Mouse (Mus musculus) myocyte (in vitro differentiated cells): ENCODE measurements around the gene Edn2.

Source experiments
- CEBPB ChIP-seq: IDR thresholded peaks from 2 replicates; pipeline ENCODE4 v1.6.1; 2011; ENCODE audit warnings: mild to moderate bottlenecking, moderate library complexity; ENCODE audit not compliant: poor library complexity, insufficient read depth, severe bottlenecking
- E2F4 ChIP-seq: IDR thresholded peaks from one replicate; pipeline ENCODE4 v1.6.1; 2011; ENCODE audit warnings: mild to moderate bottlenecking, control low read depth, moderate library complexity; ENCODE audit not compliant: insufficient read depth
- MAX ChIP-seq: IDR thresholded peaks from one replicate; pipeline ENCODE4 v1.6.1; 2011; ENCODE audit warnings: low read depth, mild to moderate bottlenecking, control low read depth
- MYOD1 ChIP-seq, 3 experiments: IDR thresholded peaks; one replicate each; pipeline ENCODE4 v1.6.1; 2011; ENCODE audit warnings: control low read depth in 2 of 3, low read depth in 2 of 3, mild to moderate bottlenecking in 2 of 3, moderate library complexity in 1 of 3; ENCODE audit not compliant: insufficient read length in 2 of 3, control insufficient read depth in 1 of 3
- MYOG ChIP-seq, 3 experiments: IDR thresholded peaks; one replicate each; pipeline ENCODE4 v1.6.1; 2011; ENCODE audit warnings: control low read depth in 2 of 3, low read depth in 2 of 3, mild to moderate bottlenecking in 2 of 3; ENCODE audit not compliant: insufficient read length in 2 of 3, control insufficient read depth in 1 of 3, insufficient read depth in 1 of 3
- POLR2A ChIP-seq: IDR thresholded peaks from one replicate; pipeline ENCODE4 v1.6.1; 2011; ENCODE audit warnings: low read depth, mild to moderate bottlenecking, control low read depth, moderate library complexity; ENCODE audit not compliant: insufficient read length
- POLR2AphosphoS2 ChIP-seq: IDR thresholded peaks from one replicate; pipeline ENCODE4 v1.6.1; 2011; ENCODE audit warnings: low read depth, control low read depth; ENCODE audit not compliant: insufficient read length
- REST ChIP-seq: IDR thresholded peaks from one replicate; pipeline ENCODE4 v1.6.1; 2011; ENCODE audit warnings: mild to moderate bottlenecking, control low read depth, moderate library complexity; ENCODE audit not compliant: insufficient read depth, insufficient read length
- SRF ChIP-seq: IDR thresholded peaks from one replicate; pipeline ENCODE4 v1.6.1; 2011; ENCODE audit warnings: low read depth; ENCODE audit not compliant: control insufficient read depth, insufficient read length
- TCF12 ChIP-seq: IDR thresholded peaks from one replicate; pipeline ENCODE4 v1.6.1; 2011; ENCODE audit warnings: mild to moderate bottlenecking, control low read depth; ENCODE audit not compliant: poor library complexity, insufficient read depth, severe bottlenecking
- TCF3 ChIP-seq: IDR thresholded peaks from one replicate; pipeline ENCODE4 v1.6.1; 2011; ENCODE audit warnings: low read depth, control low read depth; ENCODE audit not compliant: insufficient read length
- USF1 ChIP-seq: IDR thresholded peaks from one replicate; pipeline ENCODE4 v1.6.1; 2011; ENCODE audit warnings: low read depth, mild to moderate bottlenecking, control low read depth, moderate library complexity

GRCm38 (mm10) chr4:120167778-120168177 is 6.8 kb downstream of the Edn2 start:
- no peak for TF ChIP-seq TCF3
- TF ChIP-seq POLR2A: no peak
- TF ChIP-seq POLR2AphosphoS2: no peak
- TF ChIP-seq USF1: no peak
- TF ChIP-seq TCF12: no peak
- TF ChIP-seq MAX: no peak
- peak in 1 of 3 experiments; percentile 25 for TF ChIP-seq MYOG (IDR thresholded peaks at IDR 0.05; ENCODE audit: control insufficient read depth in 1 of 3, insufficient read depth in 1 of 3, insufficient read length in 2 of 3, low read depth in 2 of 3)
- no peak for TF ChIP-seq MYOD1 (IDR thresholded peaks at IDR 0.05; ENCODE audit: control insufficient read depth in 1 of 3, insufficient read length in 2 of 3, low read depth in 2 of 3)
- no peak for TF ChIP-seq REST
- no peak for TF ChIP-seq CEBPB
- TF ChIP-seq E2F4: no peak
- TF ChIP-seq SRF: no peak
